Mouse (Mus musculus) urinary bladder, adult 2 months (tissue): ENCODE data around the gene Pik3cb. TPM values are rescaled to one million over a fixed set of nuclear protein-coding genes. Genes with fewer than 3 reads are reported as not detected.
A peak's percentile ranks its signal among the peaks of the same experiment; 100 is the strongest.

ENCODE experiments used
- DNase-seq: peaks from one replicate; pipeline ENCODE4 v3.0.0; 2022; ENCODE audit warnings: low spot score
- polyA plus RNA-seq: library from polyadenylated mRNA; depleted of rRNA; stranded (reverse); fragments of >200 nt; gene quantifications from 2 replicates; pipeline ENCODE4 v1.2.3, GENCODE M21; 2012; rRNA removed

The Pik3cb gene
- 3.6 and 3.9 TPM in 2 replicates for polyA plus RNA-seq

DNA sequence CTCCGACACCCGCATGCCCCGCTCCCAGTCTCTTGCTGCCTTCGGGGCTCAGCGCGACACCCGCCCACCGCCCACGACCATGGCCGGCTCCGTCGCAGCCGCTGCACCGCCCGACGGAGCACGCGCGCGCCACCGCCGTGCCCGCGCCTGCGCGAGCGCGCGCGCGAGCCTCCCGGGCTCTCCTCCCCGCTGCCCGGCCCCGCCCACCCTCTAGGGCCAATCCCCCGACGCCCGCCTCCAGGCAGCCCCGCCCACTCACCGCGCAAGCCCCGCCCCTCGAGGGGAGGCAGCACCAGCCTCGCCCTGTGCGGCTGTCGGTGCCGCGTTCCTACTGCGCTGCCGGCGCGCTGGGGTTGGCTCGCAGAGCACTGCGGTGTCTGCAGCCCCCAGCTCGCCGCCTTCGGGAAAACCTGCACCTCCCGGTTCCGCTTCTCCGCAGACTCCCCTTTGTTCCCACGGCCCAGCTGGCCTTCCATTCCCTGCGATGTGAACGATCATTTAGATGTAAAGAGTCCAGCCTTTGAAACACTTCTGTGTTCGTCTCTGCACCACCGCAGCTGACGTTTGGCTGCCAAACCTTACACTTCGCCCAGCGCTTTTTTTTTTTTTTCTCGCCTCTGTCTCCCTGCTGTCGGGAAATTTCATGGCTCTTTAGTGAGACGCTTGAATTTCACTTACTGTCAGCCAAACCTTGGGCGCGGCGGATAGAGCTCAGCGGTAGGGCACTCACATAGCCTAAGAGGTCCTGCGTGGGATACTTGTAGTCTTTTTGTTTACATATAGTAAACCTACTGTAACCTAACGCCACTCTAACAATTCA is at the start of gene Pik3cb:
Pik3cb (minus strand) TSS at position 559 of the 820 bp plus-strand sequence.
- DNase-seq, result peak; percentile 93

DNA sequence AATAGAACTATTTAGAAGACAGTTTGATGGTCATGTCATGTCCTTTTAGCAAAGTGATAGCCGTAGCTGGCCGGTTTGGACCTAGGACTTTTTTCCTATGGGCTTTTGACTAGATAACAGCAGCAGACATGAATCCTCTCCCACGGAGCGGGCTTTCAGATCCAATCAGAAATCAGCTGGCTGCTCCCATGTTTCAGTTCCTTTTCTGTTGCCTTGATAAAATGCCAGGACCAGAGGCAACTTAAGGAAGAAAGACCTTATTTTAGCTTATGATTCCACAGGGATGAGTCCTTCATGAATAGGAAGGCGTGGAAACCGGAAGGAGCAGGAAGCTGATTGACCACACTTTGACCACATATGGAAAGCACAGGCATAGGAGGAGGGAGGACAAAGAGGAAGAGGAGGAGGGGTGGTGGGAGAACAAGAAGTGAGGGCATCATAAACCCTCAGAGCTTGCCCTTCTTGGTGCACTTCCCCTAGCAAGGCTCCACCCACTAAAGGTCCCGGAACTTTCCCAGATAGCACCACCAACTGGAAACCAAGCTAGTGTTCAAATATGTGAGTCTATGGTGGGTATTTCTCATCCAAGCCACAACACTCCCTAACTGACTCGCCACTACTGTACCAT is 42.7 kb upstream of the Pik3cb start:
- no peak for DNase-seq

DNA sequence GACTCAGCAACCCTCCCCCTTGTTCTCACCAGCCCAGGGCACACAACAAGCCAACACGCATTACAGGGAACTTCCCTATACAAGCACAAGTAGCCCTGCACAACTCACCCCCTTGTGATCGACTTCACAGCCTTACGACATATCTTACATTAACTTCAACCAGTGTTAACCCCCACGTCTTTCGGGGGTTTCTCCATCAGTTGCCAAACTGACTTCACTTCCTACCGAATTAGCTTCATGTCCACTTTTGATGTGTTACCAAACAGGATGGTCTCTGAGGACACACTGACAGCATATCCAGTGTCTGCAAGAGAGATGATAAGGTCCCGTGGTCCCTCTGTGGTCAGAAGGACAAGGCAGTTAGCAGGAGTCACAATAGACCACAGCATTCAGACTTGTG is 41.7 kb upstream of the Pik3cb start:
- no peak for DNase-seq

DNA sequence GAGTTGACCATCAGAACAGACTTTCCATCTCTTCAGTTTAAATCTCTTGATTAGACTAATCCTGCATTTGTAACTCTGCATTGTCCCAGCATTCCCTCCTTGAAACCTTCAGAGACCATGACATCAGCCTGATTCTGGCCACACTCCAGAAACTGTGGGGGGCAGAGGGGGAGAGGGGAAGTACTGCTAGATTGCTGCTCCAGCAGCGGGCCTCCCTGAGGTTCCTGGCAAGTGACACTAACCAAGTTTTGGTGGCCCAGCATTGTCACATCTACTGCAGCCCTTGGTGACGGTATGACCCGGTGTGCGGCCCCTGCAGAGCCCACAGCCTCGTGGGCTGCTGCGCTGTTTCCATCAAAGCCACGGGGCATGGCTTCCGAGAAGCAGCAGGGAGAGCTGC is 39.9 kb upstream of the Pik3cb start:
- DNase-seq, result no peak

DNA sequence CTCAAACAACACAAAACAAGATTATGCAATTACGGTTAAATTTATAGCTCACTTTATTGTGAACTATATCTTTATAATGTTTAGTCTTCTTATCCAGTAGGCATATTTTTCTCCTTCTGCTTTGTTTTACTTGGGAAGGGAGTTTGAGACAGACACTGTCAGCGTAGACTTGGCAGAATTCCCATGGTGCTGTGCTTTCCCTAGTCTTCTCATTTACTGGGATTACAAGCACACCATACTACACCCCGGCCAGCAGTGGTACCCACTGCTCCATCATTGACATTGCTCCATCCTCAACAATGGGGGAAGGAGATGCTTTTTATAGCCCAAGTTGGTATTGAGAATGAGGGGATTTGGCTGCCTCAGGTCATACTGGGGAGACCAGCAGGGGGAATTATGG is 38.3 kb upstream of the Pik3cb start:
- DNase-seq, result no peak

DNA sequence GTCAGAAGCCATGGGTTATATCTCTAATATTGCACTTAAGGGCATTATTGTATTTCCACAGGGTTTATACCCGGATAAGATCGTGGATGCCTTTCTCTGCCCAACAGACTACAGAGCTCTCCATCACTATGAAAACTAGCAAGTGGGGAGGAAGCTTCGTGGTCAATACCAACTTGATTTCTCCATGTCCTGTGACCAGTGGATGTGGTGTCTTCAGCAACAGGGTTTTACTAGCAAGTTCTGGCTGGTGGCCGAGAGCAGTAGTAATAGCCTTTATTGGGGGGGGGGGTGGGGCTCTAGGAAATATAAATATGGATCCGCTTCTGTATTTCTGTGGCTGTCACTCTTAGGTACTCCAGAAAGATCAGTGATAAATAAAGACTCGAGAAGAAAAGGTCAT is 35.4 kb upstream of the Pik3cb start:
- no peak for DNase-seq

DNA sequence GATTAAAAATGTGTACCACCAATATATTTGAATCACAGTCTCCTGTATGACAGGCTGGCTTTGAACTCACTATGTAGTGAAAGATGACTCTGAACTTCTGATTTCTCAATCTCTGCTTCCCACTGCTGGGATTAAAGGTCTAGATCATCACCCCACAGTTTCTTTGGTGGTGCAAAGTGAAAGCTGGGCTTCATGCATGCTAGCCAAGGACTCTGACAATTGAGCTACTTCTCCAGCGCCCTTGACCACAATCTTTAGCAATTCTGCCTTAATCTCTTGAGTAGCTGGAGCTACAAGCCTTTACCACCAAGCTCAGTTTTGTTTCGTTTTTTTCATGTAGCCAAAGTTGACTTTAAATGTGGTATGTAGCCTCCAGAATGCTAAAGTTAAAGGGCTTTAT is 32.4 kb upstream of the Pik3cb start:
- DNase-seq, result no peak

DNA sequence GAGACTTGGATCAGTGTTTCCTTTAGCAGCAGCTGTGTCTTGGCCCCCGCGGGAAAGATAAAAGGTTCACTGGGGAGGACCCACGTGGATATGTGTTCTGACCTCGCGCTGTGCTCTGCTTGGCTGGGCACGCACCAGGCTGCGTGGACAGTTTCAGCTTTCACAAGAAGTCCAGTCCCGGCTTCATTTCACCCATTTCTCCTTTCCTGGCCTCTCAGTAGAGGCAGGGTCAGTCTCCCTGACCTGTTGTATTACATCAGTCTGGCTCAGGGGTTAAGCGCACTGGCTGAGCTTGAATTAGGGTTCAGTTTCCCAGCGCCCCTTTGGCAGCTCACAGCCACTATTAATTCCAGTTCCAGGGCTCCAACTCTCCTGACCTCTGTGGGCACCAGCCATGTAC is 30.8 kb upstream of the Pik3cb start:
- DNase-seq, result no peak

DNA sequence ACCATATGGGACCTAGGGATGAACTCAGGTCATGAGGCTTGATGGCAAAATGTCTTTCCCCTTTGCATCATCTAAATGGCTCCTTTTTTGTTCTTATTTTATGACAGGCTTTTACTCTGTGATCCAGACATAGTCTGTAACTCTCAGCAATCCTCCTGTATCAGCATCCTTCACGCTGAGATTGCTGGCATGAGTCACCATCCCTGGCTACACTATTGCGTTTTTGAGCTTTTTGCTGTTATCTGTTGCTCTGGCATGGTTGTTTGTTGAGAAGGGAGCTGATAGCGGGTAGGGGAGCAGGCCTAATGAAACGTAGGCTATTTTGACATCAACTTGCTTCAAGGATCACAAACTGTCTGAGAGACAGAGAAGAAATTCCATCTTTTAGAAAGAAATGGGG is 28.6 kb upstream of the Pik3cb start:
- no peak for DNase-seq

DNA sequence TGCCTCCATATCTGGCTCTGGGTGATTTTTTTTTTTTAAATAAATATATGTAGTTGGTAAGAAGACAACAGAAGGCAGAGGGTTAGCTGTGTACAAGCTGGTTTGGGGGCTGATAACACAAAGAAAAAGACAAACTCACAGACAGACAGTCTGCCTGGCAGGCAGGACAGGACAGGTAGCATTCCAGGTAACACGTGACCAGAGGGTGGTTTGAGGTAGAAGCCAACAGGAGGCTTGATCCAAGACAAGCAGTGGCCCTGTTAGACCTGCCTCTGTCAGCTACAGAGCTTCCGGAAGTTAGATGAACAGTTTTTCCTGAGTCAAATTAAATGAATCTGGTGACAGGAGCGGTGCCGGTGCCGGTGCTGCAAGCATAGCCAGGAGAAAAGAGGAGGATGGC is 26.5 kb upstream of the Pik3cb start:
- peak; percentile 28 for DNase-seq

DNA sequence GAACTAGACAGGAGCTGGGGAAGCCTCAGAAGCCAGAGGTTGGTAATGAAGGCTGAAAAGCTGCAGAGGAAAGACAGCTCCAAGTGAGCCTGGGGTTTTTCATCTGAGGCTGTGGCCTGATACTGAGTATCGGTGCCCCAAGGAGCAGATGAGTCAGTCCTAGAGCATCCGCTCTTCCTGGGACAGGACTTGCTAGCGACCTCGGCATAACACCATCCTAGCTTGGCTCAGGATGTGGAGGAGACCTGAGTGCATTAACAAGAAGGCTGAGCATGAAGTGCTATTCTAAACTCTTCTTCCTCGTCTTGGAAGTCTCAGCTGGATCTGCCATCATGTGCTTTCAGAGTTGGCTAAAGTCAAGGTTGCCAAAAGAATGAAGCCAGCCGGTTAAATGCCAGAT is 25.5 kb upstream of the Pik3cb start:
- no peak for DNase-seq

DNA sequence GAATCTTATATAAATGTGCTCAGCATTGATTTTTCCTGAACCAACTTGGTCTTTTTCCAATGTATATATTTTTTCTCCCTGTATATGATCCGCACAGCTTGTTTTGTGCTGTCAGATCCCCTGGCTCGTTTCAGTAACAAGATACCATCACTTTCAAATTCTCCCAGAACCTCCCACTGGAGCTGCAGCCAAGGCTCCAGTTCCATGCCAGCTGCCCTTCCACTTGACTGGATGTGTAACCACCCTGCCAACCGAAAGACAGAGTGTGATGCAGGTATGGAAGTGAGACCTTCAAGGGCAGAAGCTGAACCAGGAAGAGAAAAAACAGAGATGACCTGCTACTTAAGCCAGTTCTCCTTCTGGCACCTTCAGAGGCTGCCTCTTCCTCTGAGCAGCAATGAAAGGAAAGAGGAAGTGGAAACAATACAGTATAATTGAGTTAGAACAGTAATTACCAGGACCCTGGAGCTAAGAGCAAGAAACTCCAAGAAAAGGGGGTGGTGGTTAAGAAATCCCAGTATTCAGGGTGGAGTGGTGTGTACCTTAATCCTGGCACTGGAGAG is 24.3 kb upstream of the Pik3cb start:
- no peak for DNase-seq

DNA sequence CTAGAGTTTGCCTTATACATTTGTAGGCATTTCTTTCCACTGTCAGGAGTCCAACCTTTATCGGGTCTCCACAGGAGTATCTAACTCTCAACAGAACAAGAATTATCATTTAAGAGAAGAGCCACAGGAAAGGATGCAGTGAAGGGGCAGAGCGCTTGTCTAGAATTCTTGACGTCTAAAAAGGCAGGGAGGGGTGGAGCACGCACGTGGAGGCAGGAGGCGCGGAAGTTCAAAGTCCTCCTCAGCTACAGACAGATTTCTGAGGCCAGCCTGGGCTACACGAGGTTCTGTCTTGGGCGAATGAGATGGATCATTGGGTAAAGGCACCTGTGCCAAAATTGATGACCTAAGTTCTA is 23.7 kb upstream of the Pik3cb start:
- no peak for DNase-seq

DNA sequence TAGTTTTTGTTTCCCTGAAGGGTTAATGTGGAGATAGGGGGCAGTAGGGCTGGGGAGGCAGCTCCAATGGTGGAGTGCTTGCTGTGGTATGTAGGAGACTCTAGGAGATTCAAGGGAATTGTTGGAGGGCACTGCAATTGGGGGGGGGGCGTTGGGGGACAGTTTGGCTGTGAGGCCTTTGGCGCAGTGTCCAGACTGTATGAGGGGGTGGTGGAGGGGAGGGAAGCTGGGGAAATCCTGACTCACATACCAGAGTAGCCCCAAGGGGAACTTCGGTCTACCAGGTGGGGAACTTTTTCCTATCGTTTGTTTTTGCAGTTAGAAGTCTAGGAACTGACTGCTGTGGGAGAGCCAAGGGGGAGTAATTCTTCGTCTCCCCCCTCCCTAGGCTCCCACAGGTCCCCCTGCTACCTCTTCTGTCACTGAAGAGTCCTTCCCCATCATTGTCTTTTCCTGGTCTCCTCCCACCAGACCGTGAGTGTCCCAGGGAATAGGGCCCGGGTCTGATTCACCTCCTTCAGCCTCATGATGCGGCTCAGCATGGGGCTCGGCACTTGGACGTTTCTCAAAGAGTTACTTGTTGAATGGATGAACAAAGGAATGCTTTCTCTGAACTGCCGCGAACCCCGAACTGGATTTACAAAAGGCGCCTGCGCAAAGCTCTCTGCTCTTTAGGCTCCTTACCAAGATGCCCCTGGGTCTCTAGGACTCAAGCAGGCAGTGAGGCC is 23.2 kb upstream of the Pik3cb start:
- DNase-seq, result no peak

DNA sequence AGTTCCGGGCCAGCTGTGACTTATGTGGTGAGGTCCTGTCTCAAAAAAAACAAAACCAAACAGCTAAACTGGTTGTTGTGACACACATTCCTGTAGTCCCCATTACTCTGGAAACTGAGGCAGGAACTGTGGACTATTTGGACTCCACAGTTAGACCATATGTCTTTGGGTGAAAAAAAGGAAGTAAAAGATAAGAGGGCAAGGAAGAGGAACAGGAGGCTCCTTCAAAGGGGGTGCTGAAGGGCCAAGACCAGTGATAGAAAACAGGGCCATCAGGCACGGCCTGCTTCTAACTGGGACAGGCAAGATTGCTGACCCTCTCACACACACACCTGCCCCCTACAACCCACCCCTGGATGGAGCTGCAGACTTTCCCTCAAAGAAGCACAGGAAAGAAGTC is 22.4 kb upstream of the Pik3cb start:
- no peak for DNase-seq

DNA sequence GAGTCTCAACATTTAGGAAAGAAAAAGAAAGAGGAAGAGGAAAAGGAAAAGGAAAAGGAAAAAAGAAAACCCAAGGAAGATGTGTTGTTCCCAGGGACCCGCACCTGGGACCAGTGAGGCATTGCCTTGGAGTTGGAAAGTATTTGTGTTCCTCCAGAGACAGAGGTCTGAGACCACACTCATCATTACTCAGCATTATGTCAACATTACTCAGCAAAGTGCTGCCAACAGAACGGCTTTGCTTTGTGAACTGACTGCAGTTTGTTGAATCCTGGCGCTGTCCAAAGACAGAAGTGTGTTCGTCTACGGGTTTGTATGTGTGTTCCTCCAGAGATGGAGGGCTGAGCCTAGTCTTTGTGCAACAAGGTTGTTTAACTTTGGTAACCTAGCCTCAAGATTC is 20.4 kb upstream of the Pik3cb start:
- DNase-seq, result no peak

DNA sequence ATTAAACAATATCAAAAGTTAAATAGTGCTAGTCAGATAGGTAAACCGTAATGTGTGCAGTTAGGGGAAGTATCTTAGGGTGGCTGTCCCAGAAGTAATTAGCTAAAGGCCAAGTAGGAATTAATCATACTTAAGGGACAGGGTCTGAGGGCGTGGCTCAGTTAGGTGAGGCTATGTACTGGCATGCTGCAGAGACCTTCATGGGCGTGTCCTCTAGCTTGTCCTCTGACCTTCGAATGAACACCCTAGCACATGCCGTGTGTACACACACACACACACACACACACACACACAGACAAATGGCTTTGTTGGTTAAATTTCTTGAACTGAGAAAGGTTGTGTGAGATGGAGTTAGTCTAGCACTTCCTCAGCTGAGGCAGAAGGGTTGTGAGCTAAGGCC is 19.5 kb upstream of the Pik3cb start:
- DNase-seq, result no peak

DNA sequence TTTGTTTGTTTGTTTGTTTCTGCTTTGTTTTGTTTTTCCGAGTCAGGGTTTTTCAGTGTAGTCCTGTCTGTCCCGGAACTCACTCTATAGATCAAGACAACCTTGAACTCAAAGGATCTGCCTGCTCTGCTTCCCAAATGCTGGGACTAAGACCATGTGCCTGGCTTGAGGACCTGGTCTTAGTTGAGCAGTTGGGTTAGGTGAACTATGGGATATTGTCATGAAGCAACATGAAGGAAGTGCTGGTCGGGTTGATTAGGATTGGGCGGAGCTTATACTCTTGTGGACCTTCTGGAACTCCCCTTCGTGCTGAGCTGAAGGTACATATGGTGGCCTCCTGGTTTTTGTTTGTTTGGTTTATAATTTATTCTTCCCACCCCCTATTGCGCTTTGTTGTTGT is 18.3 kb upstream of the Pik3cb start:
- DNase-seq, result no peak

DNA sequence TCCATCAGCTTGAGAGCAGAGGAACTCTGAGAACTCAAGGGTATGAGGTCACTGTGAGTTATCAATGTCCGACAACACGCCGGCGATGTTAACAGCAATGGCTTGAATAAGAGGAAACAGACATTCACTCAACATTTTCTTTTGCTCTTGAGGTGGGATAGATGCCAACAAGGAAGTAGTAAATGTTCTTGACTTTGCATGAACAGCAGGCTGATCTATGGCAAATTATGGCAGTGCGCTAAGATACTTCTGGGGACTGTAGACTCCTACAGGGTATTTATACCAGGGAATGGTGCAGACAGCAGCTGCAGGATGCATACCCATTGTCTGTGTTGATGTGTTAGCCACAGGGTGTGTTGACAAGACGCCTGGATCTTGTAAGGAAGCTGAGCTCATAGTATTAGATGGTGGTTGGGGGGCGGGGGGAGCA is 17.8 kb upstream of the Pik3cb start:
- no peak for DNase-seq

DNA sequence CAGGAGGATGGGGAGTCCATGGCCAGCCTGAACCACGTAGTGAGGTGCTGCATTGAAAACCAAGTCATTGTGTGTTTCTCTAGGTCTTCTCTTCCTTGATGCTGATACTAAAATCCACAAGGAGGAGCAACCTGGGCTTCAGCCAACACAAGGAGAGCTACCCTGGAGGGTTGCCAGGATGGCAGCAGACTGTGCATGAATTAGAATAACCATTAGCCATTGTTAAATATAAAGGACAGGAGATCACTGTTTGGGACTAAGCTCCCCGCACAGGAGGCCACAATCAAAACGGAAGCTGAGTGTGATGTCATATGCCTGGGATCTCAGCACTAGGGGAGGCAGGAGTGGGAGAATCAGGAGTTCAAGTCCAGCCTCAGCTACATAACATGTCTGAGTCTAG is 13.2 kb upstream of the Pik3cb start:
- no peak for DNase-seq

DNA sequence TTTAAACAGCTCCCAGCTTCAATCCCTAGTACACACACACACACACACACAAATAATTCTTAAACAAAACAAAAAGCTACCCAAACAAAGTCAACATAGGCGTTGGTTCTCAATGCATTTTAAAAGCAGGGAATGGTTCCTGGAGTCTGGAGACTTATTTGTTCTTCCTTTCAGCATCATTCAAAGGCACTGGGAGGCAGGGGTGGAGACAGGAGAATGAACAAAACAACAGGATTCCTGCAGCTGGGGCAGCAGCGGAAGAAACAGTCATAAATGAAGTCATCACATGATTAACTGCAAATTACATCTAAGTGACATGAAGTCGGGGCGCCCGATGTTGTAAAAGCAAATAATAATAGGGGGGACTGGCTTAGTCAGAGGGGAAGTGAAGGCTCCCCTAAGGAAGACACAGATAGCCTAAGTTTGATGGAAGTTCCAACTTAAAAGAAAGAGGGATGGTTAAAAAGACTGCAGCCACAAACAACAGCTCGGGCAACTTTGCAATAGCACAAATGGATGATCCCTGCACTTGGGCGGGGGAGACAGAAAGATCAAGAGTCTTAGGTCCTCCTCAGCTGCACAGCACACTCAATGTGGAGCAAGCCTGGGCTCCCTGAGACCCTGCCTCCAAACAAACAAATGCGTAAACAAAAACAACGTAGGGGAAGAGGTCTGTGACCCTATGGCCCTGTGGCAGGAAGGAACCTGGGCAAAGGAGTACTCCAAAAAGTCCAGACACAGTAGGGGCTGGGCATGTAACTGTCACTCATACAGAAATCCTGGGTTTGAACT is 12.5 kb upstream of the Pik3cb start:
- no peak for DNase-seq
